Mouse (Mus musculus): ENCODE measurements at regions not wholly inside any gene's neighbourhood (a gene's known extent, or its start where the extent isn't known, plus 50 kb on each side); places are given as distances from the start of the nearest gene placed in this dataset.
A peak's percentile ranks its signal among the peaks of the same experiment; 100 is the strongest.

DNA sequence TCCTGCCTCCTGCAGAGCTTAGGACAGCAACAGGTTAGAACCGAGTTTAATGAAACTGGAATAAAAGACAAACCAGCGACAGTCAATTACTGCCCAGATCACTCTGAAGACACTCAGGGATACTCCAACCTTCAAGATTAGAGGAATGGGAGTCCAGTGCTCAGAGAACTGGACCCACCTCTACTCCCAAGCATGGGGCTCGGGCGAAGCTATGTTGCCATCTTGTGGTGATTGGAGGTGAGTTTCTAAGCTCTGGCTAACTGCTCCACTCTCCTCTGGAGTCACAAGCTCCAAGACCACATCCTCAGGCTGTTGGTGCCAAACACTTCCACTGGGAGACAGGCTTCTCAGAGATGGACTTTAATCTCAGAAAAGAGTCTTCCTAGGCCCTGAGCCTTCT lies 158.6 kb downstream of the Cdc5l start:
- no peak for TF ChIP-seq GATA1 (IDR thresholded peaks at IDR 0.05; ENCODE audit: borderline replicate concordance, low read length)
- TF ChIP-seq FLI1 (IDR thresholded peaks at IDR 0.05; ENCODE audit: low read length) = no peak
- Histone ChIP-seq H3K9me3 (peaks cover 30% of the 10 kb centered on the region), H3K4me3 (replicated peaks) (no peak overlapping the region), H3K36me3 (replicated peaks; ENCODE audit: low read length) (no peaks in the 10 kb centered on the region), H3K4me1 (no peaks in the 10 kb centered on the region), H3K27me3 (replicated peaks) (peaks cover 41% of the 10 kb centered on the region)

DNA sequence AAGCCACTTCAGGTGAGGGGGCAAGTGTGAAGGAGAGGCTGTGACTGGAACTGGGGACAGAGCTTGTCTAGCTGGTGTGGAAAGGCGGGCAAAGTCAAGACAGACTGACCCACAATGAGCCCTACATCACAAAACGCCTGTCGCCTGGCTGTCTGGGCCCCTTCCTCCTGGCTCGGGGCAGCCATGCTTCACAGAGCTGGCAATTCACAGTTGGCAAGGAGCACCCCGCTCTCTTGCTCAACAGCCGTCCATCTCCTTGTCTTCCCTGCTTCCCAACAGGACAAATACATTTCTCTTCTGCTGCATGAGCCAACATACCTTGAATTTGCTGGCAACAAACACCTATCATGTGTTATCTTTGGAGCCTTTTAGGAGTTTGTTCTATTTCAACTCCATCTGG lies 166.8 kb downstream of the Cdc5l start:
- TF ChIP-seq FLI1 (IDR thresholded peaks at IDR 0.05; ENCODE audit: low read length) (no peak), GATA1 (IDR thresholded peaks at IDR 0.05; ENCODE audit: borderline replicate concordance, low read length) (no peak)
- no peak overlapping the region for H3K4me3 ChIP-seq (replicated peaks)

DNA sequence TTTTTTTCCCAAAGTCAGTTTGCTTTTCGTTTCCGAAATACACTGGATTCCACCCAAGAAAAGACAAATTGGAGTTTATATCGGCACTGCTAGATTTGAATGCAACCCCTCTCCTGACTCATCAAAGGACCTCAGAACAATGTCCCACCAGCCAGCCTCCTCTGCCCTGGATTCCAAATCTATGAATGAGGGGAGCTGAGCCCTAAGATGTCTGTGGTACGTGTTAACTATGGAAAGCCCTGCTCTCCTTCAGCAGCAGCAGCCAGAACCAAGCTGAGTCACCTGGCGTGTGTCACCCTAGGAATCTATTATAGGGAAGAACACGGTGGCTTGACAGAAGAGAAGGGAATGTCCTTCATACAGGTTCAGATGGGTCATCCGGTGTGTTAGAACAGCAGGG lies 167.9 kb downstream of the Cdc5l start:
- peaks cover 49% of the 10 kb centered on the region for H3K27me3 ChIP-seq (replicated peaks)

More for the DNA sequence above, 166.8 kb downstream of the Cdc5l start:
- Histone ChIP-seq H3K27me3 (replicated peaks) (peaks cover 40% of the 10 kb centered on the region), H3K4me1 (no peaks in the 10 kb centered on the region), H3K36me3 (replicated peaks; ENCODE audit: low read length) (no peaks in the 10 kb centered on the region), H3K9me3 (peaks cover 17% of the 10 kb centered on the region)

DNA sequence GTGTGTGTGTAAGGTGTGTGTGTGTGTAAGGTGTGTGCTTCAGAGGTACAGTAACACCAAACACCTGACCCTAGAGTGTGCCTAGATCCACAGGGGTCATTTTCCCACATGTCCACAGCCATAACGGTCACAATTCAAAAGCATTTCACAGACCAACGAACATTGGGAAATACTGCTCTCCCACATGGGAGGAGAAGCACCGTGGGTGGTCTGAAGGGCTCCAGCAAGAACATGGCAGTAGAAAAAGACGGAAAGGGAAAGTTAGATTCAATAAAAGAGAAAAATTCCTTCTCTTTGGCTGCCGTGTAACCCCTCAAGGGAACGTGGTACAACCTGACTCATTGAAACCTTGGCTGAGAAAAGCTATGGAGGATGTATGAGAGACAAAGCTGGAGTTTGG lies 169.1 kb downstream of the Cdc5l start:
- peaks cover 14% of the 10 kb centered on the region for H3K4me1 ChIP-seq
- TF ChIP-seq GATA1 (IDR thresholded peaks at IDR 0.05; ENCODE audit: borderline replicate concordance, low read length) (no peak), FLI1 (IDR thresholded peaks at IDR 0.05; ENCODE audit: low read length) (no peak)
- no peak overlapping the region for H3K4me3 ChIP-seq (replicated peaks)
- H3K36me3 ChIP-seq (replicated peaks; ENCODE audit: low read length) = no peaks in the 10 kb centered on the region
- peaks cover 56% of the 10 kb centered on the region for H3K27me3 ChIP-seq (replicated peaks)
- no peaks in the 10 kb centered on the region for H3K9me3 ChIP-seq

More for the DNA sequence above, 167.9 kb downstream of the Cdc5l start:
- Histone ChIP-seq H3K36me3 (replicated peaks; ENCODE audit: low read length) (no peaks in the 10 kb centered on the region), H3K4me1 (peaks cover 6% of the 10 kb centered on the region), H3K9me3 (peaks cover 6% of the 10 kb centered on the region; the same call in 1 of the 2 replicates), H3K4me3 (replicated peaks) (no peak overlapping the region)
- TF ChIP-seq GATA1 (IDR thresholded peaks at IDR 0.05; ENCODE audit: borderline replicate concordance, low read length) = no peak
- no peak for TF ChIP-seq FLI1 (IDR thresholded peaks at IDR 0.05; ENCODE audit: low read length)

DNA sequence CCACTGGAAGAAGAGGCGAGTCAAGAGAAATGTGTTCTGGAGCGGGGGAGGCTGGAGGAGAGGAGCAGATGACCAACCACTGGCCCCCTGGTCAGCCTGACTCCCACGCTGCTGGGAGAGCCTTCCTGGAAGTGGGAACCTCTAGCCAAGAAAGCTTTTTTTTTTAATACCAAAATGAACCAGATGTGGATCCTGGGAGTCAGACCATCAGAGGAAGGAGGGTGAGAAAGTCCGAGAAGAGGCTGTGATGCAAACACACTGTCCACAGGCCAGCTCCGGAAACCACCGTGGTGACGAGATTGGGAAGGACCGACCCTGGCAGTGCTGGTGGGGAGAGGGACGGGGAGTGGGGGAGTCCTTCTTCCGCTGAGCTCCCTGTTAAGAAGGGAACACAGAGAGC lies 173.1 kb downstream of the Cdc5l start:
- Histone ChIP-seq H3K4me3 (replicated peaks) (no peak overlapping the region), H3K36me3 (replicated peaks; ENCODE audit: low read length) (no peaks in the 10 kb centered on the region), H3K9me3 (peaks cover 13% of the 10 kb centered on the region), H3K27me3 (replicated peaks) (peaks cover 37% of the 10 kb centered on the region), H3K4me1 (peaks cover 46% of the 10 kb centered on the region)
- TF ChIP-seq GATA1 (IDR thresholded peaks at IDR 0.05; ENCODE audit: borderline replicate concordance, low read length) (no peak), FLI1 (IDR thresholded peaks at IDR 0.05; ENCODE audit: low read length) (no peak)

DNA sequence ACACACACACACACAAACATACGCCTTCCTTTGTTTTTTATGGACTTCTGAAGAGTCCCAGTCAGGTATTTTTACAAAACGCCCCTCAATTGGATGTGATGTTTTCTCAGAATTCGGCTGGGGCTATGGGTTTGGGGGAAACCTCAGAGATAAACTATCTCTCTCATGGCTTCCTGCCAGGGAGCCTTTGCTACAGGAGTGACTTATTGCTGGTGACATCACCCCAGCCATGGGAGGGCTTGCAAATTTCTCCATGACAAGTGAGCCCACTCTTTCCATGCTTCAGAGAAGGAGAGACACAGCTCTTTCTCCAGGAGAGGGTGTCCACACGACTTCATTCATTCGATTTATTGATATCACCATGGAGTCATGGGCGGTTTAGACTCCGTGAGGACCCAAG lies 175.5 kb downstream of the Cdc5l start:
- Histone ChIP-seq H3K27me3 (replicated peaks) (peaks cover 44% of the 10 kb centered on the region), H3K9me3 (peaks cover 13% of the 10 kb centered on the region), H3K4me1 (peaks cover 51% of the 10 kb centered on the region), H3K36me3 (replicated peaks; ENCODE audit: low read length) (no peaks in the 10 kb centered on the region), H3K4me3 (replicated peaks) (peak overlapping the region; percentile 46)
- TF ChIP-seq FLI1 (IDR thresholded peaks at IDR 0.05; ENCODE audit: low read length) (no peak), GATA1 (IDR thresholded peaks at IDR 0.05; ENCODE audit: borderline replicate concordance, low read length) (no peak)

DNA sequence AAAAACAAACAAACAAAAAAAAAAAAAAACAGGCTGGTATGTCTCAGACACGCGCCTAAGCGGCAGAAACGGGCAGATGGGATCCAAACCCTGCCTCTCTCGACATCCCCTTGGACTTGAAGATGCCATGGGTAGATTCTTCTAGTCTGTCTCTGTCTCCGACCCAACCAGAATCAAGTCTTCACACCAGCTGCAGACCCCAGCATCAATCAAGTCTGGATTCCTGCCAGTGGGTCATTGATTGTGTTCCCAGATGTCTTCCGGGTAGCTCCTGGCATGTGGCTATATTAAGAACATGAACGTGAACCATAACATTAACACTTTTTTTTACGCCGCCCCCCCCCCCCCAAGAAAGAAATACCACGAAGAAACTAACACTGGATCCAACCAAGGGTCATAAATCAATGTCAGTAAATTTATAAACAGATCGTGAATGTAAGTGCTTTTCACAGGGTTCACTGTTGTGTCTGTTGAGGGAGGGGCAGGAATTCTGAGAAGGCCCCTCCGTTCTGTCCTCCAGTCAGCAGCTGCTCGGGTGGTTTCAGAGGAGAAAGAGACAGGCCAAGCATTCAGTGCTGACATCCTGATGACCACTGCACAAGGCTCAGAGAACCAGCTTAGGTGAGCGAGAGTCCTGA lies 180.8 kb downstream of the Cdc5l start:
- peaks cover 7% of the 10 kb centered on the region; the same call in 1 of the 2 replicates for H3K9me3 ChIP-seq
- H3K27me3 ChIP-seq (replicated peaks) = peaks cover 46% of the 10 kb centered on the region
- TF ChIP-seq FLI1 (IDR thresholded peaks at IDR 0.05; ENCODE audit: low read length) (no peak), GATA1 (IDR thresholded peaks at IDR 0.05; ENCODE audit: borderline replicate concordance, low read length) (no peak)
- no peaks in the 10 kb centered on the region for H3K36me3 ChIP-seq (replicated peaks; ENCODE audit: low read length)
- peaks cover 34% of the 10 kb centered on the region for H3K4me1 ChIP-seq
- H3K4me3 ChIP-seq (replicated peaks) = no peak overlapping the region

DNA sequence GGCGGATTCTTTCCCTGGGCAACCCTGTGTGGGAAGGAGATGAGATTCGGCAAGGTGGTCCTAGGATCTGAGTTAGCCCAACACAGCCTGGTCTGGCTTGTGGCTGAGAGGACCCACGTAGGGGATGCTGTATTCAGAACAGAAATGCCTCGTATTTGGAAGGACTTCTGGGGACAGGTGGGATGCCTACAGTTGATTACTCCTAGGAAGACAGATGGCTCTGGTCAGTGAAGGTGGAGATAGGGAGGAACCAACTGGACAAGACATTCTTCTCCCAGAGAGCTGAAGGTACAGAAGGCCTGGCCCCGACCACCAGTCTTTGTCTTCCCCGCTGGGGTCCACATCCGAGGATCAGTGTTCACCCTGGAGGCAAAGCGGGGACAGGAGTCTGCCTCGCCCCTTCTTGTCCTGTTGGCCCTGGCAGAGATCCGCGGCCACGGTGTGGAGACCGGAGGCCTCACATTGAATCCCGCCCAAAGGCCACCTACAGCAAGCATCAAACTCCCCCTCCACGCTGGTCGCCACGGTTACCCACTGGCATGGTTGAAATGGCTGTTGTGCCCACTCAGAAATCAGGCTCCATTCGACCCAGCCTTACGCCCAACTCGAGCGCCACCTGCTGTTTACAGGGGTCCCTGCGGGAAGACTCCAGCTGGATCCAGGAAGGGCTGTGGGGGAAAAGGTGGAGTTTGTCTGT lies 182.4 kb downstream of the Cdc5l start:
- H3K27me3 ChIP-seq (replicated peaks) = peaks cover 54% of the 10 kb centered on the region
- TF ChIP-seq FLI1 (IDR thresholded peaks at IDR 0.05; ENCODE audit: low read length) (no peak), GATA1 (IDR thresholded peaks at IDR 0.05; ENCODE audit: borderline replicate concordance, low read length) (no peak)
- peaks cover 7% of the 10 kb centered on the region; the same call in 1 of the 2 replicates for H3K9me3 ChIP-seq
- peaks cover 18% of the 10 kb centered on the region for H3K4me1 ChIP-seq
- peak overlapping the region; percentile 71 for H3K4me3 ChIP-seq (replicated peaks)
- H3K36me3 ChIP-seq (replicated peaks; ENCODE audit: low read length) = no peaks in the 10 kb centered on the region

DNA sequence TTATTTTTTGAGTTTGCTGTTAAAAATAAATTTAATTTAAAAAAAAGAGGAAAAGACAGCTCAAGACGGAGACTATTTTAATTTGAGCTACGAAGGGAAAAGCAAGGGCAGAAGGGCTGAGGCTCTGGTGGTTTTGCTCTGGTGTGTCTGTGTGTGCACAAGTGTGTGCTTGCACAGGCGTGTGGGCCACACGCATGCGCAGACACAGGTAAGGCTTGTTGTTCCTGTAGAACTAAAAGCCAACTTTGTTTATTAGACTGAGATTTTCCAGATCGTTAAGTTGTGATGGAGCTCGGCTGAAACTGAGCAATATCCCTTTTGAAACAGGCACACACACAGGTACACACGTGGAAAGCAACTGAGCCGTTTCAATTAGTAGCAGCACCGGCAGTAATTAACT lies 183.1 kb downstream of the Cdc5l start:
- no peak for TF ChIP-seq FLI1 (IDR thresholded peaks at IDR 0.05; ENCODE audit: low read length)
- TF ChIP-seq GATA1 (IDR thresholded peaks at IDR 0.05; ENCODE audit: borderline replicate concordance, low read length) = no peak

More for the DNA sequence above, 183.1 kb downstream of the Cdc5l start:
- H3K9me3 ChIP-seq = no peaks in the 10 kb centered on the region; the same call in 1 of the 2 replicates
- H3K36me3 ChIP-seq (replicated peaks; ENCODE audit: low read length) = no peaks in the 10 kb centered on the region
- no peak overlapping the region for H3K4me3 ChIP-seq (replicated peaks)
- peaks cover 60% of the 10 kb centered on the region for H3K27me3 ChIP-seq (replicated peaks)
- H3K4me1 ChIP-seq = peaks cover 15% of the 10 kb centered on the region

Measured in megakaryocyte, embryonic 14.5 days (primary cell).